Mouse (Mus musculus): ENCODE data around the gene Trip13. TPM values are rescaled to one million over a fixed set of nuclear protein-coding genes. Genes with fewer than 3 reads are reported as not detected.

The Trip13 gene
- total and polyA plus RNA-seq, 2 experiments from 2014 or later: 2.5 to 9.5 TPM

- Histone ChIP-seq H3K27ac (ENCODE audit: low read depth, low read length) (no peak overlapping the region), H3K36me3 (ENCODE audit: insufficient read depth, low read length) (peaks cover 36% of the 10 kb centered on the region), H3K9ac (replicated peaks; ENCODE audit: low read length, poor library complexity, severe bottlenecking) (no peak overlapping the region), H3K9me3 (ENCODE audit: low read length) (no peaks in the 10 kb centered on the region), H3K4me2 (ENCODE audit: low read depth, low read length, poor library complexity, severe bottlenecking) (no peak overlapping the region), H3K4me3 (ENCODE audit: low read depth, low read length) (no peak overlapping the region), H3K4me1 (ENCODE audit: insufficient read depth, low read length) (no peaks in the 10 kb centered on the region; the same call in 1 of the 2 replicates), H3K27me3 (ENCODE audit: insufficient read depth, low read length) (no peaks in the 10 kb centered on the region)
- ATAC-seq (ENCODE audit: low FRiP score): no peak
- DNase-seq (ENCODE audit: low spot score): no peak
- no peak for TF ChIP-seq CTCF (IDR thresholded peaks at IDR 0.05)
- WGBS: 98% methylated on average over 5 of the region's 5 CpGs
These were observed 1.5 kb upstream of the Trip13 start for GRCm38 (mm10) chr13:73939101-73939500.

- Histone ChIP-seq H3K4me3 (ENCODE audit: low read depth, low read length) (peak overlapping the region; percentile 70), H3K27ac (ENCODE audit: low read depth, low read length) (peak overlapping the region; percentile 85), H3K9me3 (ENCODE audit: low read length) (no peaks in the 10 kb centered on the region), H3K4me2 (ENCODE audit: low read depth, low read length, poor library complexity, severe bottlenecking) (peak overlapping the region; percentile 83), H3K4me1 (ENCODE audit: insufficient read depth, low read length) (no peaks in the 10 kb centered on the region; the same call in 1 of the 2 replicates), H3K9ac (replicated peaks; ENCODE audit: low read length, poor library complexity, severe bottlenecking) (peak overlapping the region; percentile 87), H3K36me3 (ENCODE audit: insufficient read depth, low read length) (peaks cover 27% of the 10 kb centered on the region), H3K27me3 (ENCODE audit: insufficient read depth, low read length) (no peaks in the 10 kb centered on the region)
- peak; percentile 14 for DNase-seq (ENCODE audit: low spot score)
- WGBS: 41% methylated on average over 13 of the region's 13 CpGs
- TF ChIP-seq CTCF (IDR thresholded peaks at IDR 0.05): no peak
- peak; percentile 45; the same call in 1 of the 2 replicates for ATAC-seq (ENCODE audit: low FRiP score)
These were observed 585 bp upstream of the Trip13 start for GRCm38 (mm10) chr13:73938177-73938560.

GRCm38 (mm10) chr13:73936938-73937320 lies 655 bp downstream of the Trip13 start:
- ATAC-seq (ENCODE audit: low FRiP score) (no peak), DNase-seq (ENCODE audit: low spot score) (no peak)
- Histone ChIP-seq H3K4me1 (ENCODE audit: insufficient read depth, low read length) (no peaks in the 10 kb centered on the region; the same call in 1 of the 2 replicates), H3K9ac (replicated peaks; ENCODE audit: low read length, poor library complexity, severe bottlenecking) (peak overlapping the region; percentile 30), H3K4me2 (ENCODE audit: low read depth, low read length, poor library complexity, severe bottlenecking) (peak overlapping the region; percentile 83), H3K4me3 (ENCODE audit: low read depth, low read length) (peak overlapping the region; percentile 70), H3K27ac (ENCODE audit: low read depth, low read length) (no peak overlapping the region), H3K9me3 (ENCODE audit: low read length) (no peaks in the 10 kb centered on the region), H3K27me3 (ENCODE audit: insufficient read depth, low read length) (no peaks in the 10 kb centered on the region), H3K36me3 (ENCODE audit: insufficient read depth, low read length) (peaks cover 15% of the 10 kb centered on the region)
- no peak for TF ChIP-seq CTCF (IDR thresholded peaks at IDR 0.05)
- 14% methylated on average over 5 of the region's 5 CpGs for WGBS

- no peak overlapping the region for H3K9ac ChIP-seq (replicated peaks; ENCODE audit: low read length, poor library complexity, severe bottlenecking)
- no peaks in the 10 kb centered on the region; the same call in 1 of the 2 replicates for H3K4me1 ChIP-seq (ENCODE audit: insufficient read depth, low read length)
- H3K36me3 ChIP-seq (ENCODE audit: insufficient read depth, low read length): peaks cover 13% of the 10 kb centered on the region
- no peak overlapping the region for H3K27ac ChIP-seq (ENCODE audit: low read depth, low read length)
- WGBS: 92% methylated on average over 10 of the region's 10 CpGs
- ATAC-seq (ENCODE audit: low FRiP score): no peak
- no peak for TF ChIP-seq CTCF (IDR thresholded peaks at IDR 0.05)
- H3K27me3 ChIP-seq (ENCODE audit: insufficient read depth, low read length): no peaks in the 10 kb centered on the region
- H3K4me3 ChIP-seq (ENCODE audit: low read depth, low read length): no peak overlapping the region
- H3K4me2 ChIP-seq (ENCODE audit: low read depth, low read length, poor library complexity, severe bottlenecking): no peak overlapping the region
- no peak for DNase-seq (ENCODE audit: low spot score)
- no peaks in the 10 kb centered on the region for H3K9me3 ChIP-seq (ENCODE audit: low read length)
These were observed 5.4 kb downstream of the Trip13 start for GRCm38 (mm10) chr13:73932201-73932600.

GRCm38 (mm10) chr13:73913066-73913465 lies 24.5 kb downstream of the Trip13 start:
- peaks cover 9% of the 10 kb centered on the region; the same call in 1 of the 2 replicates for H3K36me3 ChIP-seq (ENCODE audit: insufficient read depth, low read length)

GRCm38 (mm10) chr13:73907683-73908412 lies 29.7 kb downstream of the Trip13 start:
- DNase-seq (ENCODE audit: low spot score) (peak; percentile 84), ATAC-seq (ENCODE audit: low FRiP score) (peak; percentile 85)
- H3K4me2 ChIP-seq (ENCODE audit: low read depth, low read length, poor library complexity, severe bottlenecking): no peak overlapping the region
- no peaks in the 10 kb centered on the region for H3K9me3 ChIP-seq (ENCODE audit: low read length)
- H3K27ac ChIP-seq (ENCODE audit: low read depth, low read length): no peak overlapping the region
- no peak overlapping the region for H3K9ac ChIP-seq (replicated peaks; ENCODE audit: low read length, poor library complexity, severe bottlenecking)
- WGBS: 62% methylated on average over 2 of the region's 2 CpGs
- no peak overlapping the region for H3K4me3 ChIP-seq (ENCODE audit: low read depth, low read length)
- TF ChIP-seq CTCF (IDR thresholded peaks at IDR 0.05): peak; percentile 96
- no peaks in the 10 kb centered on the region for H3K27me3 ChIP-seq (ENCODE audit: insufficient read depth, low read length)
- no peaks in the 10 kb centered on the region for H3K4me1 ChIP-seq (ENCODE audit: insufficient read depth, low read length)
- H3K36me3 ChIP-seq (ENCODE audit: insufficient read depth, low read length): no peaks in the 10 kb centered on the region

More at GRCm38 (mm10) chr13:73913066-73913465, 24.5 kb downstream of the Trip13 start:
- Histone ChIP-seq H3K4me2 (ENCODE audit: low read depth, low read length, poor library complexity, severe bottlenecking) (no peak overlapping the region), H3K4me1 (ENCODE audit: insufficient read depth, low read length) (no peaks in the 10 kb centered on the region), H3K9me3 (ENCODE audit: low read length) (no peaks in the 10 kb centered on the region), H3K27ac (ENCODE audit: low read depth, low read length) (no peak overlapping the region), H3K9ac (replicated peaks; ENCODE audit: low read length, poor library complexity, severe bottlenecking) (no peak overlapping the region), H3K4me3 (ENCODE audit: low read depth, low read length) (no peak overlapping the region), H3K27me3 (ENCODE audit: insufficient read depth, low read length) (no peaks in the 10 kb centered on the region)
- DNase-seq (ENCODE audit: low spot score): no peak
- ATAC-seq (ENCODE audit: low FRiP score): no peak
- whole genome bisulfite sequencing: 97% methylated on average over 4 of the region's 4 CpGs
- TF ChIP-seq CTCF (IDR thresholded peaks at IDR 0.05): no peak

Data from midbrain, postnatal 0 days (tissue).